ENCODE assay signal across 16 mouse cellular contexts in genomic region chr3:24486456-24487112, GRCm38 (mm10).
DNase-seq lines count a peak whose midpoint lies in the region; ATAC-seq and TF ChIP-seq lines count a peak whose summit lies in the region.
"Had no signal": no experiment of that assay in that cellular context is flagged by ENCODE, and none has a peak within 500 bp of the region (broad histone marks: within the 10 kb centered on the region; RNA-seq: fewer than 3 reads in every experiment).

No protein-coding gene starts in this region.

- H3K9me3 ChIP-seq in forebrain, embryonic 15.5 days: no peaks in the 10 kb centered on the region
- H3K9me3 ChIP-seq in forebrain, embryonic 12.5 days: no peaks in the 10 kb centered on the region
- no peaks in the 10 kb centered on the region for H3K9me3 ChIP-seq in lung, postnatal 0 days (ENCODE audit: low read length)
- H3K9me3 ChIP-seq: G1E; megakaryocyte, embryonic 14.5 days; stomach, embryonic 15.5 days had no signal

- intact Hi-C loops in left cerebral cortex, adult 2 months (cut with DNase I): no loop called here

- 0 out of 2 replicates have a peak, but pooled peaks cover 4% of the 10 kb centered on the region for H3K4me1 ChIP-seq in forebrain, embryonic 15.5 days
- no peaks in the 10 kb centered on the region for H3K4me1 ChIP-seq in forebrain, embryonic 12.5 days
- H3K4me1 ChIP-seq in lung, postnatal 0 days (ENCODE audit: insufficient read depth, low read depth, low read length): no peaks in the 10 kb centered on the region
- H3K4me1 ChIP-seq: megakaryocyte, embryonic 14.5 days; stomach, embryonic 15.5 days had no signal

- H3K27ac ChIP-seq in forebrain, embryonic 15.5 days (replicated peaks): 0 out of 2 replicates have a peak overlapping the region, but pooled peaks have one; percentile 15
- H3K27ac ChIP-seq in forebrain, embryonic 12.5 days: no peak overlapping the region
- H3K27ac ChIP-seq in left cerebral cortex, adult 2 months: peak overlapping the region; percentile 64
- H3K27ac ChIP-seq in lung, postnatal 0 days (ENCODE audit: low read length): no peak overlapping the region
- H3K27ac ChIP-seq: stomach, embryonic 15.5 days had no signal

- H3K9ac ChIP-seq in forebrain, embryonic 15.5 days (replicated peaks): no peak overlapping the region
- no peak overlapping the region for H3K9ac ChIP-seq in forebrain, embryonic 12.5 days
- H3K9ac ChIP-seq in lung, postnatal 0 days (replicated peaks; ENCODE audit: low read depth): no peak overlapping the region
- H3K9ac ChIP-seq: stomach, embryonic 15.5 days had no signal

- H3K27me3 ChIP-seq in forebrain, embryonic 15.5 days: no peaks in the 10 kb centered on the region
- H3K27me3 ChIP-seq in forebrain, embryonic 12.5 days: no peaks in the 10 kb centered on the region
- no peaks in the 10 kb centered on the region for H3K27me3 ChIP-seq in lung, postnatal 0 days (replicated peaks; ENCODE audit: insufficient read depth, low read length)
- H3K27me3 ChIP-seq: megakaryocyte, embryonic 14.5 days; stomach, embryonic 15.5 days had no signal

- no peak for TF ChIP-seq EP300 in lung, postnatal 0 days (IDR thresholded peaks at IDR 0.05)

- 63% methylated on average over 4 of the region's 4 CpGs for WGBS in forebrain, embryonic 15.5 days
- 74% methylated on average over 4 of the region's 4 CpGs for WGBS in forebrain, embryonic 12.5 days
- whole genome bisulfite sequencing in lung, postnatal 0 days: 50% methylated on average over 4 of the region's 4 CpGs

- DNase-seq in left cerebral cortex, adult 2 months (ENCODE audit: extremely low spot score in 1 of 2, low spot score in 2 of 2): no peak
- no peak for DNase-seq in left cerebral cortex, adult 18-20 months (ENCODE audit: low spot score in 2 of 2)
- DNase-seq in right cerebral cortex, adult 2 months (ENCODE audit: low spot score in 2 of 2): peak; percentile 14 to 24
- no peak for DNase-seq in right cerebral cortex, postnatal 25 days
- peak; percentile 36 for DNase-seq in telencephalon, adult 2 months (ENCODE audit: low read depth, low spot score)
- no peak for DNase-seq in lung, postnatal 0 days (ENCODE audit: low spot score)
- DNase-seq: adrenal gland, postnatal 14 days; cerebellum, adult 8-10 months; retina, postnatal 1 day had no signal

- TF ChIP-seq CTCF in left cerebral cortex, adult 2 months (IDR thresholded peaks at IDR 0.05): no peak
- TF ChIP-seq CTCF in lung, postnatal 0 days (IDR thresholded peaks at IDR 0.05): no peak

- ATAC-seq in forebrain, embryonic 15.5 days (replicated peaks): peak; percentile 82
- no peak for ATAC-seq in forebrain, embryonic 12.5 days (ENCODE audit: low FRiP score)
- no peak for ATAC-seq in lung, postnatal 0 days
- ATAC-seq: hindbrain, embryonic 16.5 days; intestine, embryonic 16.5 days had no signal

- H3K36me3 ChIP-seq in forebrain, embryonic 15.5 days: no peaks in the 10 kb centered on the region
- no peaks in the 10 kb centered on the region for H3K36me3 ChIP-seq in forebrain, embryonic 12.5 days (replicated peaks)
- no peaks in the 10 kb centered on the region for H3K36me3 ChIP-seq in lung, postnatal 0 days (ENCODE audit: insufficient read depth, low read length)
- H3K36me3 ChIP-seq: G1E; stomach, embryonic 15.5 days had no signal

- no peak overlapping the region for H3K4me3 ChIP-seq in forebrain, embryonic 15.5 days
- H3K4me3 ChIP-seq in forebrain, embryonic 12.5 days (replicated peaks): no peak overlapping the region
- no peak overlapping the region for H3K4me3 ChIP-seq in left cerebral cortex, adult 2 months
- H3K4me3 ChIP-seq in lung, postnatal 0 days (ENCODE audit: low read depth, low read length): no peak overlapping the region
- H3K4me3 ChIP-seq: megakaryocyte, embryonic 14.5 days; stomach, embryonic 15.5 days had no signal

- no peak overlapping the region for H3K4me2 ChIP-seq in forebrain, embryonic 15.5 days (replicated peaks)
- no peak overlapping the region for H3K4me2 ChIP-seq in forebrain, embryonic 12.5 days
- no peak overlapping the region for H3K4me2 ChIP-seq in lung, postnatal 0 days (replicated peaks; ENCODE audit: low read depth, low read length)
- H3K4me2 ChIP-seq: stomach, embryonic 15.5 days had no signal

Comparison
In these comparisons a context has a peak if more than half of its experiments do, and no peak if none do; other contexts are left out.
1. H3K27ac ChIP-seq: peak in forebrain, embryonic 15.5 days (single experiment) and left cerebral cortex, adult 2 months (single experiment); none in forebrain, embryonic 12.5 days (single experiment) and lung, postnatal 0 days (single experiment).
2. DNase-seq: peak in right cerebral cortex, adult 2 months (2 of 2) and telencephalon, adult 2 months (single experiment); none in left cerebral cortex, adult 2 months (0 of 2), left cerebral cortex, adult 18-20 months (0 of 2), right cerebral cortex, postnatal 25 days (single experiment) and lung, postnatal 0 days (single experiment).